Mouse (Mus musculus): Measurements from ENCODE around the gene Myo7a. TPM values are rescaled to one million over a fixed set of nuclear protein-coding genes. Genes with fewer than 3 reads are reported as not detected.

Myo7a gene
- total RNA-seq, 2 experiments from 2014 or later, result 117 to 127 TPM

GRCm38 (mm10) chr7:98145402-98145801, 26.1 kb upstream of the Myo7a start, which contains the start of gene Omp:
Gene Omp (minus strand): TSS chr7:98145502.
- no peak for DNase-seq (ENCODE audit: low spot score in 2 of 2)

GRCm38 (mm10) chr7:98142648-98143047, 23.3 kb upstream of the Myo7a start:
- no peak for DNase-seq (ENCODE audit: low spot score in 2 of 2)

GRCm38 (mm10) chr7:98142247-98142646, 22.9 kb upstream of the Myo7a start:
- DNase-seq (ENCODE audit: low spot score in 2 of 2), result no peak

GRCm38 (mm10) chr7:98141206-98141605, 21.9 kb upstream of the Myo7a start:
- peak in 1 of 2 experiments; percentile 49 for DNase-seq (ENCODE audit: low spot score in 2 of 2)

- no peak for DNase-seq (ENCODE audit: low spot score in 2 of 2)
Measured at GRCm38 (mm10) chr7:98140597-98140996, 21.3 kb upstream of the Myo7a start.

- DNase-seq (ENCODE audit: low spot score in 2 of 2), result no peak
Measured at GRCm38 (mm10) chr7:98139216-98139615, 19.9 kb upstream of the Myo7a start.

- no peak for DNase-seq (ENCODE audit: low spot score in 2 of 2)
Measured at GRCm38 (mm10) chr7:98137995-98138394, 18.7 kb upstream of the Myo7a start.

GRCm38 (mm10) chr7:98137583-98137982, 18.3 kb upstream of the Myo7a start:
- DNase-seq (ENCODE audit: low spot score in 2 of 2), result no peak

GRCm38 (mm10) chr7:98131751-98132150, 12.4 kb upstream of the Myo7a start:
- no peak for DNase-seq (ENCODE audit: low spot score in 2 of 2)

- DNase-seq (ENCODE audit: low spot score in 2 of 2), result peak in 1 of 2 experiments; percentile 47
Measured at GRCm38 (mm10) chr7:98125473-98125872, 6.1 kb upstream of the Myo7a start.

- DNase-seq (ENCODE audit: low spot score in 2 of 2), result no peak
Measured at GRCm38 (mm10) chr7:98124701-98125100, 5.4 kb upstream of the Myo7a start.

- DNase-seq (ENCODE audit: low spot score in 2 of 2), result no peak
Measured at GRCm38 (mm10) chr7:98121673-98122072, 2.3 kb upstream of the Myo7a start.

GRCm38 (mm10) chr7:98121241-98121640, 1.9 kb upstream of the Myo7a start:
- DNase-seq (ENCODE audit: low spot score in 2 of 2), result peak in 1 of 2 experiments; percentile 52

GRCm38 (mm10) chr7:98120325-98120724, 1.0 kb upstream of the Myo7a start:
- DNase-seq (ENCODE audit: low spot score in 2 of 2), result peak; percentile 80 to 82

- DNase-seq (ENCODE audit: low spot score in 2 of 2), result no peak
Measured at GRCm38 (mm10) chr7:98119961-98120232, 573 bp upstream of the Myo7a start.

- DNase-seq (ENCODE audit: low spot score in 2 of 2), result peak; percentile 69 to 73
Measured at GRCm38 (mm10) chr7:98117012-98117660, 2.2 kb downstream of the Myo7a start.

- no peak for DNase-seq (ENCODE audit: low spot score in 2 of 2)
Measured at GRCm38 (mm10) chr7:98114656-98115055, 4.7 kb downstream of the Myo7a start.

GRCm38 (mm10) chr7:98111233-98111632, 8.1 kb downstream of the Myo7a start:
- no peak for DNase-seq (ENCODE audit: low spot score in 2 of 2)

GRCm38 (mm10) chr7:98109771-98110170, 9.6 kb downstream of the Myo7a start:
- DNase-seq (ENCODE audit: low spot score in 2 of 2), result no peak

GRCm38 (mm10) chr7:98108636-98109430, 10.5 kb downstream of the Myo7a start:
- no peak for DNase-seq (ENCODE audit: low spot score in 2 of 2)

GRCm38 (mm10) chr7:98106272-98106671, 13.1 kb downstream of the Myo7a start:
- no peak for DNase-seq (ENCODE audit: low spot score in 2 of 2)
